Comparison of ENCODE assay signal across 13 mouse cellular contexts in the genomic region with DNA sequence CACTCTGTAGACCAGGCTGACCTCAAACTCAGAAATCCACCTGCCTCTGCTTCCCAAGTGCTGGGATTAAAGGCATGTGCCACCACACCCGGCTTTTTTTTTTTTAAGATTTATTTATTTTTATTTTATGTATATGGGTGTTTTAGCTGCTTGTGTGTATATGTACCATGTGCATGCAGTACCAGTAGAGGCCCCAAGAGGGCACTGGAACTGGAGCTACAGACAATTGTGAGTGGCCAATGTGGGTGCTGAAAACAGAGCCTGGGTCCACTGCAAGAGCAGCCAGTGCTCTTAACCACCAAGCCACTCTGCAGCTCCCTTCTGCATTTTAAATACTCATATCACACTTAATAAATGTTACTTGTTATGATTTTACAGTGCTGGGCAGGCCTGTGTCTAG. TPM values are rescaled to one million over a fixed set of nuclear protein-coding genes. Genes with fewer than 3 reads are reported as not detected.
A peak's percentile ranks its signal among the peaks of the same experiment; 100 is the strongest.
DNase-seq lines count a peak whose midpoint lies in the region; ATAC-seq and TF ChIP-seq lines count a peak whose summit lies in the region.
"Had no signal": no experiment of that assay in that cellular context is flagged by ENCODE, and none has a peak within 500 bp of the region (broad histone marks: within the 10 kb centered on the region; RNA-seq: fewer than 3 reads in every experiment).

No protein-coding gene starts in this region.

- no peak for TF ChIP-seq POLR2A in testis, adult 2 months (IDR thresholded peaks at IDR 0.05; ENCODE audit: control insufficient read depth, low read depth, low read length)

- no peak overlapping the region for H3K4me2 ChIP-seq in hindbrain, embryonic 15.5 days
- no peak overlapping the region for H3K4me2 ChIP-seq in hindbrain, embryonic 11.5 days (replicated peaks; ENCODE audit: low read depth, low read length)
- H3K4me2 ChIP-seq in forebrain, embryonic 15.5 days (replicated peaks) = no peak overlapping the region
- H3K4me2 ChIP-seq: kidney, embryonic 15.5 days; limb, embryonic 12.5 days had no signal

- H3K36me3 ChIP-seq in hindbrain, embryonic 15.5 days = no peaks in the 10 kb centered on the region
- H3K36me3 ChIP-seq in hindbrain, embryonic 11.5 days (ENCODE audit: control insufficient read depth, insufficient read depth, low read length) = no peaks in the 10 kb centered on the region
- no peaks in the 10 kb centered on the region for H3K36me3 ChIP-seq in testis, adult 2 months (ENCODE audit: control insufficient read depth, insufficient read depth, low read length)
- H3K36me3 ChIP-seq in forebrain, embryonic 15.5 days = no peaks in the 10 kb centered on the region
- no peaks in the 10 kb centered on the region for H3K36me3 ChIP-seq in limb, embryonic 10.5 days
- H3K36me3 ChIP-seq: kidney, embryonic 15.5 days; limb, embryonic 12.5 days had no signal

- peaks cover 14% of the 10 kb centered on the region; the same call in 1 of the 2 replicates for H3K27me3 ChIP-seq in hindbrain, embryonic 15.5 days
- H3K27me3 ChIP-seq in hindbrain, embryonic 11.5 days (ENCODE audit: control insufficient read depth, insufficient read depth, low read length) = 0 out of 2 replicates have a peak, but pooled peaks cover 2% of the 10 kb centered on the region
- H3K27me3 ChIP-seq in testis, adult 2 months (ENCODE audit: control insufficient read depth, insufficient read depth, low read length) = no peaks in the 10 kb centered on the region
- H3K27me3 ChIP-seq in forebrain, embryonic 15.5 days = no peaks in the 10 kb centered on the region
- H3K27me3 ChIP-seq in limb, embryonic 10.5 days (ENCODE audit: low read depth, poor library complexity, severe bottlenecking) = no peaks in the 10 kb centered on the region
- H3K27me3 ChIP-seq: limb, embryonic 12.5 days had no signal

- no peaks in the 10 kb centered on the region for H3K9me3 ChIP-seq in hindbrain, embryonic 15.5 days
- no peaks in the 10 kb centered on the region for H3K9me3 ChIP-seq in hindbrain, embryonic 11.5 days (ENCODE audit: control insufficient read depth, low read length)
- no peaks in the 10 kb centered on the region for H3K9me3 ChIP-seq in forebrain, embryonic 15.5 days
- no peaks in the 10 kb centered on the region for H3K9me3 ChIP-seq in limb, embryonic 10.5 days (replicated peaks)
- H3K9me3 ChIP-seq: kidney, embryonic 15.5 days; limb, embryonic 12.5 days had no signal

- peaks cover 25% of the 10 kb centered on the region for H3K4me1 ChIP-seq in hindbrain, embryonic 15.5 days (replicated peaks)
- 0 out of 2 replicates have a peak, but pooled peaks cover 2% of the 10 kb centered on the region for H3K4me1 ChIP-seq in hindbrain, embryonic 11.5 days (replicated peaks; ENCODE audit: control insufficient read depth, insufficient read depth, low read length)
- no peaks in the 10 kb centered on the region for H3K4me1 ChIP-seq in testis, adult 2 months (ENCODE audit: control insufficient read depth, insufficient read depth, low read length)
- H3K4me1 ChIP-seq in forebrain, embryonic 15.5 days = peaks cover 25% of the 10 kb centered on the region
- no peaks in the 10 kb centered on the region; the same call in 1 of the 2 replicates for H3K4me1 ChIP-seq in limb, embryonic 10.5 days
- H3K4me1 ChIP-seq: kidney, embryonic 15.5 days; limb, embryonic 12.5 days had no signal

- no peak overlapping the region for H3K4me3 ChIP-seq in hindbrain, embryonic 15.5 days
- no peak overlapping the region for H3K4me3 ChIP-seq in hindbrain, embryonic 11.5 days (ENCODE audit: low read depth, low read length)
- H3K4me3 ChIP-seq in testis, adult 2 months (ENCODE audit: control insufficient read depth, low read depth, low read length) = no peak overlapping the region
- no peak overlapping the region for H3K4me3 ChIP-seq in forebrain, embryonic 15.5 days
- no peak overlapping the region for H3K4me3 ChIP-seq in limb, embryonic 10.5 days
- H3K4me3 ChIP-seq: kidney, embryonic 15.5 days; limb, embryonic 12.5 days had no signal

- H3K9ac ChIP-seq in hindbrain, embryonic 15.5 days = no peak overlapping the region
- no peak overlapping the region for H3K9ac ChIP-seq in hindbrain, embryonic 11.5 days (ENCODE audit: low read depth, low read length)
- H3K9ac ChIP-seq in forebrain, embryonic 15.5 days (replicated peaks) = no peak overlapping the region
- H3K9ac ChIP-seq: kidney, embryonic 15.5 days; limb, embryonic 12.5 days had no signal

- TF ChIP-seq CTCF in testis, adult 2 months (IDR thresholded peaks at IDR 0.05; ENCODE audit: control insufficient read depth, insufficient read depth, insufficient replicate concordance, low read depth, low read length) = peak; percentile 28; the same call in 1 of the 2 replicates

- ATAC-seq in hindbrain, embryonic 15.5 days (ENCODE audit: low FRiP score, low read depth) = no peak
- no peak for ATAC-seq in hindbrain, embryonic 11.5 days (ENCODE audit: low FRiP score)
- ATAC-seq in forebrain, embryonic 15.5 days (replicated peaks) = no peak

- 0 out of 2 replicates have a peak overlapping the region, but pooled peaks have one; percentile 74 for H3K27ac ChIP-seq in hindbrain, embryonic 15.5 days (replicated peaks)
- no peak overlapping the region for H3K27ac ChIP-seq in hindbrain, embryonic 11.5 days (ENCODE audit: low read depth, low read length)
- no peak overlapping the region for H3K27ac ChIP-seq in testis, adult 2 months (ENCODE audit: control insufficient read depth, insufficient read depth, low read depth, low read length)
- H3K27ac ChIP-seq in forebrain, embryonic 15.5 days (replicated peaks) = peak overlapping the region; percentile 74; the same call in 1 of the 2 replicates
- H3K27ac ChIP-seq in limb, embryonic 10.5 days = no peak overlapping the region
- H3K27ac ChIP-seq: kidney, embryonic 15.5 days; limb, embryonic 12.5 days had no signal

- DNase-seq in hindbrain, embryonic 11.5 days (ENCODE audit: low spot score) = no peak
- DNase-seq in testis, postnatal 14 days (ENCODE audit: low spot score) = no peak
- no peak for DNase-seq in Muller cell, postnatal 12 days (ENCODE audit: inconsistent ontology term)
- no peak for DNase-seq in limb, embryonic 10.5 days (ENCODE audit: low spot score)
- DNase-seq: adrenal gland, postnatal 25 days; heart, postnatal 4 days had no signal

- WGBS in hindbrain, embryonic 15.5 days = 93% methylated on average over 1 of the region's 1 CpGs
- 100% methylated on average over 1 of the region's 1 CpGs for WGBS in hindbrain, embryonic 11.5 days
- 100% methylated on average over 1 of the region's 1 CpGs for WGBS in forebrain, embryonic 15.5 days
- 96% methylated on average over 1 of the region's 1 CpGs for WGBS in limb, embryonic 10.5 days

RNA-seq across cellular contexts. Expression of a gene that starts 23.1 kb away (rescaled TPM):
- polyA plus RNA-seq in hindbrain, embryonic 15.5 days (2015; fragmentation: Nextera tagmentation; extraction: Ambion mirVana) = 0.20 TPM in 1 of 2 replicates, not detected in the other
- polyA plus RNA-seq in hindbrain, embryonic 11.5 days (2014; fragmentation: Nextera tagmentation; extraction: Ambion mirVana) = 0.25 and 0.28 TPM in 2 replicates
- polyA plus RNA-seq in testis, adult 2 months (2012; rRNA removed) = 676 and 742 TPM in 2 replicates
- not detected in 2 replicates for polyA plus RNA-seq in forebrain, embryonic 15.5 days (2015; fragmentation: Nextera tagmentation; extraction: Ambion mirVana)
- not detected in 2 replicates for polyA plus RNA-seq in limb, embryonic 10.5 days (2016; fragmentation: Nextera tagmentation; extraction: Ambion mirVana)
- polyA plus RNA-seq: kidney, embryonic 15.5 days; limb, embryonic 12.5 days; neural tube, embryonic 14.5 days; thymus, postnatal 0 days had no signal

RNA-seq across cellular contexts. Expression of a gene that starts 56.2 kb away (rescaled TPM):
- polyA plus RNA-seq in hindbrain, embryonic 15.5 days (2015; fragmentation: Nextera tagmentation; extraction: Ambion mirVana) = 5.3 and 6.7 TPM in 2 replicates
- polyA plus RNA-seq in hindbrain, embryonic 11.5 days (2014; fragmentation: Nextera tagmentation; extraction: Ambion mirVana) = 17.7 and 19.8 TPM in 2 replicates
- 14.2 and 18.5 TPM in 2 replicates for polyA plus RNA-seq in testis, adult 2 months (2012; rRNA removed)
- polyA plus RNA-seq in forebrain, embryonic 15.5 days (2015; fragmentation: Nextera tagmentation; extraction: Ambion mirVana) = 11.8 and 14.3 TPM in 2 replicates
- polyA plus RNA-seq in limb, embryonic 10.5 days (2016; fragmentation: Nextera tagmentation; extraction: Ambion mirVana) = 47.5 and 55.1 TPM in 2 replicates

Comparison
In these comparisons a context has a peak if more than half of its experiments do, and no peak if none do; other contexts are left out.
1. H3K27ac ChIP-seq: peak in hindbrain, embryonic 15.5 days (single experiment) and forebrain, embryonic 15.5 days (single experiment); none in hindbrain, embryonic 11.5 days (single experiment), testis, adult 2 months (single experiment) and limb, embryonic 10.5 days (single experiment).
2. RNA of a gene that starts 23.1 kb away (polyA plus RNA-seq): 676 to 742 TPM in testis, adult 2 months; 0.25 to 0.28 TPM in hindbrain, embryonic 11.5 days, not detected in limb, embryonic 10.5 days, 0.20 TPM in hindbrain, embryonic 15.5 days and not detected in forebrain, embryonic 15.5 days; every median in the first group is over 100 times any median in the second.